ENCODE assay signal across 8 mouse cellular contexts in genomic region chr4:141871909-141872308, GRCm38 (mm10). TPM values are rescaled to one million over a fixed set of nuclear protein-coding genes. Genes with fewer than 3 reads are reported as not detected.
DNase-seq lines count a peak whose midpoint lies in the region; ATAC-seq and TF ChIP-seq lines count a peak whose summit lies in the region.

No protein-coding gene starts in this region.

- WGBS in hindbrain, embryonic 13.5 days = 65% methylated on average over 9 of the region's 9 CpGs
- whole genome bisulfite sequencing in hindbrain, embryonic 10.5 days = 65% methylated on average over 9 of the region's 9 CpGs
- WGBS in forebrain, postnatal 0 days = 36% methylated on average over 9 of the region's 9 CpGs
- 66% methylated on average over 9 of the region's 9 CpGs for WGBS in limb, embryonic 13.5 days

- peak overlapping the region; percentile 91 for H3K4me2 ChIP-seq in hindbrain, embryonic 13.5 days
- peak overlapping the region; percentile 91 for H3K4me2 ChIP-seq in forebrain, postnatal 0 days (ENCODE audit: low read depth)
- H3K4me2 ChIP-seq in limb, embryonic 13.5 days (replicated peaks) = peak overlapping the region; percentile 92

- H3K4me1 ChIP-seq in hindbrain, embryonic 13.5 days (replicated peaks) = peaks cover 86% of the 10 kb centered on the region
- peaks cover 64% of the 10 kb centered on the region for H3K4me1 ChIP-seq in hindbrain, embryonic 10.5 days (replicated peaks)
- H3K4me1 ChIP-seq in forebrain, postnatal 0 days (ENCODE audit: insufficient read depth) = peaks cover 29% of the 10 kb centered on the region
- H3K4me1 ChIP-seq in limb, embryonic 13.5 days = peaks cover 59% of the 10 kb centered on the region

- H3K36me3 ChIP-seq in hindbrain, embryonic 13.5 days = peaks cover 3% of the 10 kb centered on the region; the same call in 1 of the 2 replicates
- peaks cover 13% of the 10 kb centered on the region; the same call in 1 of the 2 replicates for H3K36me3 ChIP-seq in hindbrain, embryonic 10.5 days
- no peaks in the 10 kb centered on the region for H3K36me3 ChIP-seq in forebrain, postnatal 0 days (ENCODE audit: insufficient read depth)
- H3K36me3 ChIP-seq in limb, embryonic 13.5 days = peaks cover 9% of the 10 kb centered on the region; the same call in 1 of the 2 replicates

- DNase-seq in hindbrain, embryonic 10.5 days (ENCODE audit: low spot score) = no peak
- DNase-seq in forebrain, postnatal 0 days = peak; percentile 71
- DNase-seq in right cerebral cortex, postnatal 14 days = peak; percentile 60
- DNase-seq in urinary bladder, adult 2 months (ENCODE audit: low spot score) = no peak
- DNase-seq in gastrocnemius, postnatal 25 days = no peak

- H3K27ac ChIP-seq in hindbrain, embryonic 13.5 days = peak overlapping the region; percentile 78
- no peak overlapping the region for H3K27ac ChIP-seq in hindbrain, embryonic 10.5 days
- peak overlapping the region; percentile 37; the same call in 1 of the 2 replicates for H3K27ac ChIP-seq in forebrain, postnatal 0 days (ENCODE audit: low read depth, low read length)
- peak overlapping the region; percentile 52; the same call in 1 of the 2 replicates for H3K27ac ChIP-seq in limb, embryonic 13.5 days

- peak overlapping the region; percentile 75 for H3K4me3 ChIP-seq in hindbrain, embryonic 13.5 days
- no peak overlapping the region; the same call in 1 of the 2 replicates for H3K4me3 ChIP-seq in hindbrain, embryonic 10.5 days
- 0 out of 2 replicates have a peak overlapping the region, but pooled peaks have one; percentile 76 for H3K4me3 ChIP-seq in forebrain, postnatal 0 days (ENCODE audit: low read depth, low read length)
- no peak overlapping the region for H3K4me3 ChIP-seq in limb, embryonic 13.5 days

- no peaks in the 10 kb centered on the region for H3K27me3 ChIP-seq in hindbrain, embryonic 13.5 days
- H3K27me3 ChIP-seq in hindbrain, embryonic 10.5 days (ENCODE audit: insufficient read depth, poor library complexity, severe bottlenecking) = peaks cover 25% of the 10 kb centered on the region; the same call in 1 of the 2 replicates
- H3K27me3 ChIP-seq in forebrain, postnatal 0 days (ENCODE audit: insufficient read depth, low read length) = no peaks in the 10 kb centered on the region
- peaks cover 7% of the 10 kb centered on the region for H3K27me3 ChIP-seq in limb, embryonic 13.5 days

- no peak for TF ChIP-seq CTCF in forebrain, postnatal 0 days (IDR thresholded peaks at IDR 0.05; ENCODE audit: low read depth)

- no peak for ATAC-seq in hindbrain, embryonic 13.5 days (ENCODE audit: low FRiP score)
- ATAC-seq in cerebellum, adult (ENCODE audit: insufficient number of reproducible peaks, low FRiP score, low TSS enrichment) = peak; percentile 60; the same call in 1 of the 2 replicates
- ATAC-seq in forebrain, postnatal 0 days = peak; percentile 56
- ATAC-seq in limb, embryonic 13.5 days (ENCODE audit: low FRiP score, low read depth) = no peak

- no peaks in the 10 kb centered on the region for H3K9me3 ChIP-seq in hindbrain, embryonic 13.5 days
- no peaks in the 10 kb centered on the region for H3K9me3 ChIP-seq in hindbrain, embryonic 10.5 days
- H3K9me3 ChIP-seq in forebrain, postnatal 0 days (ENCODE audit: low read length) = no peaks in the 10 kb centered on the region
- H3K9me3 ChIP-seq in limb, embryonic 13.5 days = no peaks in the 10 kb centered on the region

- H3K9ac ChIP-seq in hindbrain, embryonic 13.5 days = peak overlapping the region; percentile 92
- 0 out of 2 replicates have a peak overlapping the region, but pooled peaks have one; percentile 15 for H3K9ac ChIP-seq in forebrain, postnatal 0 days
- H3K9ac ChIP-seq in limb, embryonic 13.5 days = 0 out of 2 replicates have a peak overlapping the region, but pooled peaks have one; percentile 1

RNA-seq across cellular contexts. Expression of gene Efhd2, which starts 2.8 kb away (rescaled TPM):
- polyA plus RNA-seq in hindbrain, embryonic 13.5 days (2015; fragmentation: Nextera tagmentation; extraction: Ambion mirVana) = 68.1 and 68.6 TPM in 2 replicates
- polyA plus RNA-seq in hindbrain, embryonic 10.5 days (2016; fragmentation: Nextera tagmentation; extraction: Ambion mirVana) = 51.4 and 61.3 TPM in 2 replicates
- 24.2 and 30.7 TPM in 2 replicates for total RNA-seq in forebrain, postnatal 0 days (2014; rRNA removed)
- 49.7 and 52.2 TPM in 2 replicates for polyA plus RNA-seq in forebrain, postnatal 0 days (2015; fragmentation: Nextera tagmentation; extraction: Ambion mirVana)
- polyA plus RNA-seq in limb, embryonic 13.5 days (2015; fragmentation: Nextera tagmentation; extraction: Ambion mirVana) = 56.9 and 58.7 TPM in 2 replicates
- polyA plus RNA-seq in urinary bladder, adult 2 months (2012; rRNA removed) = 79.2 and 95.6 TPM in 2 replicates
- 1 to 10 TPM; 5.6 to 8.7 TPM for total RNA-seq in gastrocnemius, postnatal 25 days (2021)

RNA-seq across cellular contexts. Expression of gene Ctrc, which starts 25.8 kb away (rescaled TPM):
- polyA plus RNA-seq in hindbrain, embryonic 13.5 days (2015; fragmentation: Nextera tagmentation; extraction: Ambion mirVana) = not detected in 2 replicates
- not detected in 2 replicates for polyA plus RNA-seq in hindbrain, embryonic 10.5 days (2016; fragmentation: Nextera tagmentation; extraction: Ambion mirVana)
- total RNA-seq in forebrain, postnatal 0 days (2014; rRNA removed) = not detected in 2 replicates
- not detected in 2 replicates for polyA plus RNA-seq in forebrain, postnatal 0 days (2015; fragmentation: Nextera tagmentation; extraction: Ambion mirVana)
- polyA plus RNA-seq in limb, embryonic 13.5 days (2015; fragmentation: Nextera tagmentation; extraction: Ambion mirVana) = not detected in 2 replicates
- not detected in 2 replicates for polyA plus RNA-seq in urinary bladder, adult 2 months (2012; rRNA removed)
- total RNA-seq in gastrocnemius, postnatal 25 days (2021) = not detected

RNA-seq across cellular contexts. Expression of gene Cela2a, which starts 45.9 kb away (rescaled TPM):
- polyA plus RNA-seq in hindbrain, embryonic 13.5 days (2015; fragmentation: Nextera tagmentation; extraction: Ambion mirVana) = not detected in 2 replicates
- not detected in 2 replicates for polyA plus RNA-seq in hindbrain, embryonic 10.5 days (2016; fragmentation: Nextera tagmentation; extraction: Ambion mirVana)
- 0.69 TPM in 1 of 2 replicates, not detected in the other for total RNA-seq in forebrain, postnatal 0 days (2014; rRNA removed)
- polyA plus RNA-seq in forebrain, postnatal 0 days (2015; fragmentation: Nextera tagmentation; extraction: Ambion mirVana) = 0.18 and 0.39 TPM in 2 replicates
- 0.20 TPM in 1 of 2 replicates, not detected in the other for polyA plus RNA-seq in limb, embryonic 13.5 days (2015; fragmentation: Nextera tagmentation; extraction: Ambion mirVana)
- 0.29 and 1.3 TPM in 2 replicates for polyA plus RNA-seq in urinary bladder, adult 2 months (2012; rRNA removed)
- total RNA-seq in gastrocnemius, postnatal 25 days (2021) = not detected

Comparison
In these comparisons a context has a peak if more than half of its experiments do, and no peak if none do; other contexts are left out.
1. H3K4me3 ChIP-seq: peak in hindbrain, embryonic 13.5 days (single experiment) and forebrain, postnatal 0 days (single experiment); none in hindbrain, embryonic 10.5 days (single experiment) and limb, embryonic 13.5 days (single experiment).
2. ATAC-seq: peak in cerebellum, adult (single experiment) and forebrain, postnatal 0 days (single experiment); none in hindbrain, embryonic 13.5 days (single experiment) and limb, embryonic 13.5 days (single experiment).
3. H3K9ac ChIP-seq: peak in every context shown above with its lines; median percentile 92 in hindbrain, embryonic 13.5 days; 15 in forebrain, postnatal 0 days; 1 in limb, embryonic 13.5 days.
4. DNase-seq: peak in forebrain, postnatal 0 days (single experiment) and right cerebral cortex, postnatal 14 days (single experiment); none in hindbrain, embryonic 10.5 days (single experiment), urinary bladder, adult 2 months (single experiment) and gastrocnemius, postnatal 25 days (single experiment).
5. Peak in every context shown above with its lines, with median percentiles within 50 percentile points of each other: H3K4me2 ChIP-seq.